Mouse (Mus musculus) hindbrain, embryonic 13.5 days (tissue): ENCODE measurements around the gene Prss8. TPM values are rescaled to one million over a fixed set of nuclear protein-coding genes. Genes with fewer than 3 reads are reported as not detected.
A peak's percentile ranks its signal among the peaks of the same experiment; 100 is the strongest.

Source experiments
- ATAC-seq: fragments of 200-750 bp; cut with Nextera tagmentation; 2 replicates; pipeline ENCODE4 v1.8.0; 2017; ENCODE audit warnings: moderate TSS enrichment; ENCODE audit not compliant: low FRiP score
- H3K27ac ChIP-seq: fragments of 300-500 bp; sonication (generic); 2 replicates; pipeline ENCODE4 v1.5.1; 2015; ENCODE audit warnings: inconsistent platforms, mild to moderate bottlenecking, moderate library complexity
- H3K27me3 ChIP-seq: fragments of 300-500 bp; sonication (generic); 2 replicates; pipeline ENCODE4 v1.6.1; 2015; ENCODE audit warnings: mild to moderate bottlenecking, inconsistent platforms
- H3K36me3 ChIP-seq: fragments of 300-500 bp; sonication (generic); 2 replicates; pipeline ENCODE4 v1.6.1; 2015; ENCODE audit warnings: mild to moderate bottlenecking, inconsistent platforms
- H3K4me1 ChIP-seq: fragments of 300-500 bp; sonication (generic); replicated peaks from 2 replicates; pipeline ENCODE4 v1.6.1; 2015; ENCODE audit warnings: inconsistent platforms
- H3K4me2 ChIP-seq: fragments of 300-500 bp; sonication (generic); 2 replicates; pipeline ENCODE4 v1.6.1; 2015; ENCODE audit warnings: inconsistent platforms, mild to moderate bottlenecking, moderate library complexity
- H3K4me3 ChIP-seq: fragments of 300-500 bp; sonication (generic); 2 replicates; pipeline ENCODE4 v1.5.1; 2015; ENCODE audit warnings: mild to moderate bottlenecking, inconsistent platforms
- H3K9ac ChIP-seq: fragments of 300-500 bp; sonication (generic); 2 replicates; pipeline ENCODE4 v1.6.1; 2015; ENCODE audit warnings: mild to moderate bottlenecking, inconsistent platforms
- H3K9me3 ChIP-seq: fragments of 300-500 bp; sonication (generic); 2 replicates; pipeline ENCODE4 v1.6.1; 2016; ENCODE audit warnings: inconsistent platforms
- WGBS: fragments of 180-500 bp; shearing (Covaris S2); methylation state at CpG from one replicate; pipeline ENCODE4 v1.1.7; 2015; 5-methylcytosine and 5-hydroxymethylcytosine counted together
- polyA plus RNA-seq: library from polyadenylated mRNA; unstranded; fragments of >200 nt; fragmentation: Nextera tagmentation; extraction: Ambion mirVana; gene quantifications from 2 replicates; pipeline ENCODE4 v1.2.1, GENCODE M21; 2015

The Prss8 gene
- polyA plus RNA-seq, 1 experiment from 2014 or later: 0.26 TPM

GRCm38 (mm10) chr7:127886551-127886950 is 43.4 kb downstream of the Prss8 start:
- ATAC-seq: no peak
- H3K27me3 ChIP-seq: no peaks in the 10 kb centered on the region
- 94% methylated on average over 6 of the region's 6 CpGs for WGBS
- H3K4me1 ChIP-seq: peaks cover 36% of the 10 kb centered on the region
- H3K27ac ChIP-seq: no peak overlapping the region
- H3K36me3 ChIP-seq: peaks cover 95% of the 10 kb centered on the region
- no peaks in the 10 kb centered on the region for H3K9me3 ChIP-seq
- no peak overlapping the region for H3K4me2 ChIP-seq
- no peak overlapping the region for H3K4me3 ChIP-seq
- H3K9ac ChIP-seq: 0 out of 2 replicates have a peak overlapping the region, but pooled peaks have one; percentile 35

GRCm38 (mm10) chr7:127885951-127886350 is 44.0 kb downstream of the Prss8 start:
- Histone ChIP-seq H3K4me1 (peaks cover 36% of the 10 kb centered on the region), H3K27ac (no peak overlapping the region), H3K27me3 (no peaks in the 10 kb centered on the region), H3K36me3 (peaks cover 99% of the 10 kb centered on the region), H3K4me2 (no peak overlapping the region), H3K9me3 (no peaks in the 10 kb centered on the region), H3K9ac (no peak overlapping the region), H3K4me3 (no peak overlapping the region)
- ATAC-seq: no peak
- WGBS: 76% methylated on average over 6 of the region's 6 CpGs

GRCm38 (mm10) chr7:127880431-127880830 is 49.5 kb downstream of the Prss8 start:
- 86% methylated on average over 12 of the region's 12 CpGs for WGBS

GRCm38 (mm10) chr7:127879301-127879700 is 50.6 kb downstream of the Prss8 start:
- ATAC-seq: no peak
- 97% methylated on average over 9 of the region's 9 CpGs for WGBS

More at GRCm38 (mm10) chr7:127880431-127880830, 49.5 kb downstream of the Prss8 start:
- Histone ChIP-seq H3K4me2 (no peak overlapping the region), H3K9ac (no peak overlapping the region), H3K4me3 (no peak overlapping the region), H3K27ac (no peak overlapping the region), H3K36me3 (peaks cover 73% of the 10 kb centered on the region), H3K9me3 (no peaks in the 10 kb centered on the region), H3K4me1 (peaks cover 50% of the 10 kb centered on the region), H3K27me3 (no peaks in the 10 kb centered on the region)
- ATAC-seq: no peak

GRCm38 (mm10) chr7:127876467-127877348 is 53.2 kb downstream of the Prss8 start, which contains the start of gene Zfp668:
Zfp668 (minus strand) TSS chr7:127876828.
- Histone ChIP-seq H3K27me3 (no peaks in the 10 kb centered on the region), H3K4me1 (peaks cover 39% of the 10 kb centered on the region), H3K9ac (peak within 1 kb of the TSS; percentile 91), H3K27ac (peak within 1 kb of the TSS; percentile 100), H3K9me3 (no peaks in the 10 kb centered on the region), H3K4me3 (peak within 1 kb of the TSS; percentile 94), H3K4me2 (peak within 1 kb of the TSS; percentile 91), H3K36me3 (peaks cover 47% of the 10 kb centered on the region)
- ATAC-seq: peak; percentile 52
- under 1% methylated on average over 60 of the region's 60 CpGs for WGBS

More at GRCm38 (mm10) chr7:127879301-127879700, 50.6 kb downstream of the Prss8 start:
- Histone ChIP-seq H3K36me3 (peaks cover 62% of the 10 kb centered on the region), H3K9me3 (no peaks in the 10 kb centered on the region), H3K27ac (no peak overlapping the region), H3K4me2 (no peak overlapping the region), H3K27me3 (no peaks in the 10 kb centered on the region), H3K4me3 (no peak overlapping the region), H3K9ac (no peak overlapping the region), H3K4me1 (peaks cover 43% of the 10 kb centered on the region)

- H3K9ac ChIP-seq: peak within 1 kb of the TSS; percentile 91
- WGBS: under 1% methylated on average over 41 of the region's 41 CpGs
- H3K4me3 ChIP-seq: peak within 1 kb of the TSS; percentile 94
- peaks cover 43% of the 10 kb centered on the region for H3K36me3 ChIP-seq
- no peaks in the 10 kb centered on the region for H3K9me3 ChIP-seq
- no peaks in the 10 kb centered on the region for H3K27me3 ChIP-seq
- ATAC-seq: peak; percentile 91
- peaks cover 39% of the 10 kb centered on the region for H3K4me1 ChIP-seq
- peak within 1 kb of the TSS; percentile 91 for H3K4me2 ChIP-seq
- H3K27ac ChIP-seq: peak within 1 kb of the TSS; percentile 100
Measured at GRCm38 (mm10) chr7:127876041-127876466, 53.9 kb downstream of the Prss8 start, which contains the start of gene Zfp646. Zfp646 (plus strand) TSS chr7:127876221.

Other genes starting within 250 kb of the Prss8 start
- 47.0 and 50.8 TPM in 2 replicates for gene Bcl7c, start 221.2 kb downstream of the Prss8 start, polyA plus RNA-seq
- gene Ctf1, start 217.4 kb downstream of the Prss8 start, polyA plus RNA-seq: 2.8 and 3.3 TPM in 2 replicates
- 0.18 TPM in 1 of 2 replicates, not detected in the other for gene Ctf2, start 197.9 kb downstream of the Prss8 start, polyA plus RNA-seq
- gene Fbxl19, start 185.6 kb downstream of the Prss8 start, polyA plus RNA-seq: 9.0 and 9.3 TPM in 2 replicates
- 8.0 and 9.1 TPM in 2 replicates for gene Orai3, start 160.3 kb downstream of the Prss8 start, polyA plus RNA-seq
- 17.8 and 20.9 TPM in 2 replicates for gene Setd1a, start 153.4 kb downstream of the Prss8 start, polyA plus RNA-seq
- not detected in 2 replicates for gene Gm49388, start 144.5 kb downstream of the Prss8 start, polyA plus RNA-seq
- 9.6 TPM in 2 replicates for gene Hsd3b7, start 129.5 kb downstream of the Prss8 start, polyA plus RNA-seq
- 22.2 and 24.3 TPM in 2 replicates for gene Stx4a, start 105.8 kb downstream of the Prss8 start, polyA plus RNA-seq
- gene Stx1b, start 105.6 kb downstream of the Prss8 start, polyA plus RNA-seq: 38.7 and 40.9 TPM in 2 replicates
- gene Zfp646, start 53.9 kb downstream of the Prss8 start, polyA plus RNA-seq: 11.0 TPM in 2 replicates
- 37.9 and 39.3 TPM in 2 replicates for gene Zfp668, start 53.3 kb downstream of the Prss8 start, polyA plus RNA-seq
- 0.58 and 0.82 TPM in 2 replicates for gene Prss53, start 39.1 kb downstream of the Prss8 start, polyA plus RNA-seq
- gene Gm21974, start 34.6 kb downstream of the Prss8 start, polyA plus RNA-seq: 0.61 TPM in 1 of 2 replicates, not detected in the other
- 67.6 and 71.1 TPM in 2 replicates for gene Vkorc1, start 34.5 kb downstream of the Prss8 start, polyA plus RNA-seq
- 59.7 and 66.8 TPM in 2 replicates for gene Bckdk, start 26.0 kb downstream of the Prss8 start, polyA plus RNA-seq
- gene Kat8, start 17.6 kb downstream of the Prss8 start, polyA plus RNA-seq: 47.1 and 50.9 TPM in 2 replicates
- gene Prss36, start 16.6 kb upstream of the Prss8 start, polyA plus RNA-seq: 11.8 and 13.3 TPM in 2 replicates
- gene Fus, start 37.4 kb upstream of the Prss8 start, polyA plus RNA-seq: 397 and 402 TPM in 2 replicates
- 6.5 and 8.2 TPM in 2 replicates for gene Pycard, start 63.8 kb upstream of the Prss8 start, polyA plus RNA-seq
- 0.13 TPM in 1 of 2 replicates, not detected in the other for gene Trim72, start 73.8 kb upstream of the Prss8 start, polyA plus RNA-seq
- 1.1 and 1.4 TPM in 2 replicates for gene Itgam, start 132.5 kb upstream of the Prss8 start, polyA plus RNA-seq
- gene Gm49368, start 132.6 kb upstream of the Prss8 start, polyA plus RNA-seq: not detected in 2 replicates
- 0.17 TPM in 1 of 2 replicates, not detected in the other for gene Itgax, start 199.4 kb upstream of the Prss8 start, polyA plus RNA-seq
- gene Itgad, start 224.3 kb upstream of the Prss8 start, polyA plus RNA-seq: not detected in 2 replicates